Mouse (Mus musculus) liver, embryonic 13.5 days (tissue): ENCODE measurements around the gene Camkv. TPM values are rescaled to one million over a fixed set of nuclear protein-coding genes. Genes with fewer than 3 reads are reported as not detected.

ENCODE experiments used
- ATAC-seq: fragments of 200-750 bp; cut with Nextera tagmentation; 2 replicates; pipeline ENCODE4 v1.8.0; 2017; ENCODE audit warnings: low read depth, mild to moderate bottlenecking, moderate number of reproducible peaks, moderate library complexity
- DNase-seq: peaks from one replicate; pipeline ENCODE4 v3.0.0; 2022
- H3K27ac ChIP-seq: fragments of 300-500 bp; sonication (generic); 2 replicates; pipeline ENCODE4 v1.5.1; 2015; ENCODE audit warnings: moderate library complexity, mild to moderate bottlenecking, inconsistent platforms
- H3K27me3 ChIP-seq: fragments of 300-500 bp; sonication (generic); 2 replicates; pipeline ENCODE4 v1.6.1; 2015; ENCODE audit warnings: mild to moderate bottlenecking, inconsistent platforms
- H3K36me3 ChIP-seq: fragments of 300-500 bp; sonication (generic); 2 replicates; pipeline ENCODE4 v1.6.1; 2015; ENCODE audit warnings: mild to moderate bottlenecking, inconsistent platforms
- H3K4me1 ChIP-seq: fragments of 300-500 bp; sonication (generic); replicated peaks from 2 replicates; pipeline ENCODE4 v1.6.1; 2015; ENCODE audit warnings: inconsistent platforms
- H3K4me2 ChIP-seq: fragments of 300-500 bp; sonication (generic); 2 replicates; pipeline ENCODE4 v1.6.1; 2015; ENCODE audit warnings: inconsistent platforms, mild to moderate bottlenecking, moderate library complexity
- H3K4me3 ChIP-seq: fragments of 300-500 bp; sonication (generic); replicated peaks from 2 replicates; pipeline ENCODE4 v1.5.1; 2015; ENCODE audit warnings: mild to moderate bottlenecking, inconsistent platforms
- H3K9ac ChIP-seq: fragments of 300-500 bp; sonication (generic); 2 replicates; pipeline ENCODE4 v1.6.1; 2015; ENCODE audit warnings: mild to moderate bottlenecking, inconsistent platforms
- H3K9me3 ChIP-seq: fragments of 300-500 bp; sonication (generic); replicated peaks from 2 replicates; pipeline ENCODE4 v1.6.1; 2016; ENCODE audit warnings: inconsistent platforms
- WGBS: fragments of 180-500 bp; shearing (Covaris S2); methylation state at CpG from one replicate; pipeline ENCODE4 v1.1.7; 2015; ENCODE audit not compliant: insufficient replicate concordance; 5-methylcytosine and 5-hydroxymethylcytosine counted together
- polyA plus RNA-seq: library from polyadenylated mRNA; unstranded; fragments of >200 nt; fragmentation: Nextera tagmentation; extraction: Ambion mirVana; gene quantifications from 2 replicates; pipeline ENCODE4 v1.2.1, GENCODE M21; 2015

The Camkv gene
- polyA plus RNA-seq, 1 experiment from 2014 or later, result 0.28 TPM

GRCm38 (mm10) chr9:107964681-107965080, 29.2 kb downstream of the Camkv start:
- Histone ChIP-seq H3K36me3 (peaks cover 83% of the 10 kb centered on the region), H3K9ac (no peak overlapping the region), H3K4me3 (no peak overlapping the region), H3K27ac (peak overlapping the region; percentile 71), H3K4me1 (peaks cover 22% of the 10 kb centered on the region), H3K4me2 (no peak overlapping the region), H3K27me3 (no peaks in the 10 kb centered on the region), H3K9me3 (no peaks in the 10 kb centered on the region)
- ATAC-seq (no peak), DNase-seq (no peak)
- WGBS, result 89% methylated on average over 9 of the region's 9 CpGs

DNA sequence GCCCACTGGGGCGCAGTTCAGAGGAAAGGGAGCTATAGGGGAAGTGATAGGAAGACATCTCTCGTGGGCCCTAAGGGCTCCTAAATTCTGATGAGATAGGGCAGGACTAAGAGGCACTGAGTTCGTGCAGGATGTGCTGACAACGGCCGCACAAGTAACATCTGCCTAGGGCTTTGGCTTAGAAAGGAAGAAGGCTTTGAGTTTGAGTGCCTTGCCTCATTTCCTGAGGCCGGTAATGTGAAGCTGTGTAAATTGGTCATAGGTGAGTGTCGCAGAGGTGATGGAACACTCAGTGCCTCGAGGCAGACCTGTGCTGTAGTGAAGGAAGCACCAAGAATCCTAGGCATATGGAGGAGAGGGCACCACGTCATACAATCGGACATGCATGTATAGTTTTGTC, 31.2 kb downstream of the Camkv start:
- no peak for ATAC-seq
- DNase-seq, result no peak
- Histone ChIP-seq H3K4me2 (no peak overlapping the region), H3K4me1 (peaks cover 36% of the 10 kb centered on the region), H3K9ac (no peak overlapping the region), H3K4me3 (no peak overlapping the region), H3K27ac (peak overlapping the region; percentile 37; the same call in 1 of the 2 replicates), H3K9me3 (no peaks in the 10 kb centered on the region), H3K27me3 (no peaks in the 10 kb centered on the region), H3K36me3 (peaks cover 79% of the 10 kb centered on the region)
- WGBS, result 62% methylated on average over 10 of the region's 10 CpGs

GRCm38 (mm10) chr9:107967437-107967836, 32.0 kb downstream of the Camkv start:
- no peaks in the 10 kb centered on the region for H3K27me3 ChIP-seq
- DNase-seq, result no peak
- H3K4me2 ChIP-seq, result no peak overlapping the region
- H3K9ac ChIP-seq, result no peak overlapping the region
- H3K9me3 ChIP-seq, result no peaks in the 10 kb centered on the region
- WGBS, result 78% methylated on average over 6 of the region's 6 CpGs
- H3K27ac ChIP-seq, result no peak overlapping the region
- H3K4me3 ChIP-seq, result no peak overlapping the region
- peaks cover 43% of the 10 kb centered on the region for H3K4me1 ChIP-seq
- no peak for ATAC-seq
- H3K36me3 ChIP-seq, result peaks cover 71% of the 10 kb centered on the region

- Histone ChIP-seq H3K9ac (no peak overlapping the region; the same call in 1 of the 2 replicates), H3K4me1 (peaks cover 54% of the 10 kb centered on the region), H3K36me3 (peaks cover 60% of the 10 kb centered on the region), H3K27me3 (no peaks in the 10 kb centered on the region), H3K9me3 (no peaks in the 10 kb centered on the region), H3K4me3 (no peak overlapping the region), H3K4me2 (no peak overlapping the region), H3K27ac (0 out of 2 replicates have a peak overlapping the region, but pooled peaks have one; percentile 98)
- WGBS, result 84% methylated on average over 7 of the region's 7 CpGs
- DNase-seq (no peak), ATAC-seq (no peak)
Measured at GRCm38 (mm10) chr9:107968531-107968930, 33.1 kb downstream of the Camkv start.

GRCm38 (mm10) chr9:107970311-107970710, 34.8 kb downstream of the Camkv start:
- H3K27ac ChIP-seq, result peak overlapping the region; percentile 98
- DNase-seq (no peak), ATAC-seq (no peak)
- peaks cover 65% of the 10 kb centered on the region for H3K4me1 ChIP-seq
- no peak overlapping the region for H3K4me2 ChIP-seq
- H3K9me3 ChIP-seq, result no peaks in the 10 kb centered on the region
- no peak overlapping the region for H3K4me3 ChIP-seq
- H3K9ac ChIP-seq, result peak overlapping the region; percentile 49
- H3K36me3 ChIP-seq, result peaks cover 46% of the 10 kb centered on the region
- 87% methylated on average over 5 of the region's 5 CpGs for WGBS
- no peaks in the 10 kb centered on the region for H3K27me3 ChIP-seq

GRCm38 (mm10) chr9:107971690-107972541, 36.4 kb downstream of the Camkv start:
- H3K4me3 ChIP-seq, result peak overlapping the region; percentile 3; the same call in 1 of the 2 replicates

DNA sequence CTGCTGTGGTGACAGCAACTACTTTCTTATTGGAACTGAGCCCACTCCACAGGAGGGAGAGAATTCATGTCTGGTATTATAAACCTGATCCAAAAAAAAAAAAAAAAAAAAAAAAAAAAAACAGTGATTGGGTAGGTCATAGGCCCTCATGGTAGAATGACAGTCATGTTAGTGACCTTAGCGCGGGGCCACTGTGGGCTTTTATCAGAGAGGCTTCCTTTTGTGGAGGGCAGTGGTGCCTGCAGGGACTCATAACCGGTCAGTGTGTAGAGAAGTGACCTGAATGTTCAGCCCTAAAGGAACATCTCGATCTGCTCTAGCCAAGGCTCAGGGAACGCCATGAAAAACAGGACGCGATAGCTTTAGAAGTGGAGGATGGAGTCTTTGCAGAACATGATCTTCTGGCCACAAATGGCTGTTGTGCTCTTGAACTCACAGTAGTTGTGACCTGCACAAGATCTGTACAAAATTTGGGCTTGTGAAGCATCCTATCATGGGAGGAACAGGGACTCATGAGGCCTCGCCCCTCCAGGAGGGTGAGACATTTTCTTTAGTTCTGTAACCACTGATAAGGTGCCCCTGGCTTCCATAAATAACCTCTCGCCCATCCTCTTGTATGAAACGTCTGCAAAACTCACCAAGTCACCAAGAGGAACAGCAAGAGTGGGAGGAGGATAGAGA, 39.2 kb downstream of the Camkv start:
- peaks cover 97% of the 10 kb centered on the region for H3K4me1 ChIP-seq
- ATAC-seq, result peak; percentile 78
- peak overlapping the region; percentile 98 for H3K27ac ChIP-seq
- H3K9me3 ChIP-seq, result no peaks in the 10 kb centered on the region
- peak; percentile 78 for DNase-seq
- WGBS, result 14% methylated on average over 10 of the region's 10 CpGs
- no peaks in the 10 kb centered on the region for H3K27me3 ChIP-seq
- H3K36me3 ChIP-seq, result peaks cover 50% of the 10 kb centered on the region
- peak overlapping the region; percentile 93 for H3K4me2 ChIP-seq
- H3K4me3 ChIP-seq, result peak overlapping the region; percentile 77
- peak overlapping the region; percentile 92 for H3K9ac ChIP-seq

More at GRCm38 (mm10) chr9:107971690-107972541, 36.4 kb downstream of the Camkv start:
- Histone ChIP-seq H3K36me3 (peaks cover 44% of the 10 kb centered on the region), H3K9me3 (no peaks in the 10 kb centered on the region), H3K27me3 (no peaks in the 10 kb centered on the region), H3K27ac (peak overlapping the region; percentile 98), H3K4me2 (peak overlapping the region; percentile 49), H3K9ac (peak overlapping the region; percentile 69), H3K4me1 (peaks cover 74% of the 10 kb centered on the region)
- DNase-seq, result peak; percentile 90
- 15% methylated on average over 8 of the region's 8 CpGs for WGBS
- ATAC-seq, result peak; percentile 80

- DNase-seq, result peak; percentile 81
- Histone ChIP-seq H3K27ac (peak within 1 kb of the TSS; percentile 98), H3K4me2 (peak within 1 kb of the TSS; percentile 93), H3K9ac (peak within 1 kb of the TSS; percentile 92), H3K27me3 (no peaks in the 10 kb centered on the region), H3K36me3 (peaks cover 50% of the 10 kb centered on the region), H3K4me1 (peaks cover 97% of the 10 kb centered on the region), H3K4me3 (peak within 1 kb of the TSS; percentile 77), H3K9me3 (no peaks in the 10 kb centered on the region)
- ATAC-seq, result peak; percentile 82
- WGBS, result 41% methylated on average over 12 of the region's 12 CpGs
Measured at GRCm38 (mm10) chr9:107975399-107976386, 40.2 kb downstream of the Camkv start, which contains the start of gene Uba7. Uba7 (plus strand) TSS chr9:107975505.

DNA sequence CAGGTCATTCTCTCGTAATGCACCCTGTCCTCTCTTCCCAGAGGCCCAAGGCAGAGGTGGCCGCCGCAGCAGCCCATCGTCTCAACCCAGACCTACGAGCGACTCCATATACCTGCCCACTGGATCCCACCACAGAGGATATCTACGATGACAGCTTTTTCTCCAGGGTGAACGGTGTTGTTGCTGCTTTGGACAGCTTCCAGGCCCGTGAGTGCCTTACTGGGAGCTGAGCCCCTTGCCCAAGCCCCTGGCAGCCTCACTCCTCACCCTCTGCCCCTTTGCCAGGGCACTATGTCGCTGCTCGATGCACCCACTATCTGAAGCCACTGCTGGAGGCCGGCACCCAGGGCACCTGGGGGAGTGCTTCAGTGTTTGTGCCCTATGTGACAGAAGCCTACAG, 43.3 kb downstream of the Camkv start:
- peak overlapping the region; percentile 93; the same call in 1 of the 2 replicates for H3K4me2 ChIP-seq
- peaks cover 73% of the 10 kb centered on the region for H3K36me3 ChIP-seq
- no peaks in the 10 kb centered on the region for H3K27me3 ChIP-seq
- no peak for ATAC-seq
- no peak for DNase-seq
- no peaks in the 10 kb centered on the region for H3K9me3 ChIP-seq
- H3K9ac ChIP-seq, result 0 out of 2 replicates have a peak overlapping the region, but pooled peaks have one; percentile 31
- WGBS, result 90% methylated on average over 12 of the region's 12 CpGs
- peak overlapping the region; percentile 98 for H3K27ac ChIP-seq
- H3K4me1 ChIP-seq, result peaks cover 97% of the 10 kb centered on the region
- H3K4me3 ChIP-seq, result no peak overlapping the region; the same call in 1 of the 2 replicates

DNA sequence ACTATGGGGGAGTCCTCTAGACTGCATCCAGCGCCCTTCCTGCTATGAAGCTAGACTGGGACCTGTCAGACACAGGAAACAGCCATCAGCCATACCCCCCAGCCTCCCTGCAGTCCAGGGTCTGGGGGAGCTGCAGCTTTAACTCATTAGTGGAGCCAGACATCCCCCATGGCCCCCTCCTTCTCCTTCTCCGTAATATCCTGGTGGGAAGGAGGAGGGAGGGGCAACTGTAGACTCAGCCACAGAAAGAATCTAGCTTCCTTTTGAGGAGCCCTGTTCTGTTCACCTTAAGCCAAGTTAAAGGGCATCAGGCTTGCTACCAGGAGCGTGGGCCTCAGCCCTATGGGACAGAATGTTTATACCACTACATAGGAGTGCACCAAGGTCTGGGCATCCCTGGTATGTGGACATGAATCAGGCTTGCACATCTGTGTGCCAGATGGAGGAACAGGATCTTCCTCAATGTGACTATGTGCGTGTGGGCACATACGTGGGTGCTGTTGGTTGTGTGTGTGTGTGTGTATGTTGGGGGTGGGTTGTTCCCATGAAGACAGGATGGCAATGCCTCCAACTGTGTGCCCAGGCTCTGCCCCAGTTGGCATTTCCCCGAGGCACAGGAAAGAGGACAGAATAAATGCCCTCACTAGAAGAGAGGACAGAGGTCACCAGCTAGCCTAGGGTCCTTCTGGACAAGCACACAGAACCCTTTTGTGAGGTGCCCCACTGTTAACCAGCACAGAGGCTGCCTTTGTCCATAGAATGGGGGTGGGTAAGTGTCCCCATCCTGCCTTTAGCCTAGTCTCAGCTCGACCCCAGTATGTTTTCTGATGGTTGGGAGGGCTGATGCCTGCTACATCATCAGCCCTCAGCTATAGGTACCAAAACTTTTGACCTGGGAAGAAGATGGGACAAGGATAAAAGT, 46.5 kb downstream of the Camkv start:
- Histone ChIP-seq H3K27ac (peak overlapping the region; percentile 98), H3K9ac (peak overlapping the region; percentile 94), H3K27me3 (no peaks in the 10 kb centered on the region), H3K4me3 (peak overlapping the region; percentile 83), H3K4me2 (peak overlapping the region; percentile 93), H3K36me3 (peaks cover 76% of the 10 kb centered on the region), H3K4me1 (peaks cover 96% of the 10 kb centered on the region), H3K9me3 (no peaks in the 10 kb centered on the region)
- 23% methylated on average over 7 of the region's 7 CpGs for WGBS
- ATAC-seq, result no peak
- no peak for DNase-seq
